Mouse (Mus musculus) lung, postnatal 14 days (tissue): Measurements from ENCODE around the gene Maml3.

Source experiments
- DNase-seq: peaks from one replicate; pipeline ENCODE4 v3.0.0; 2021

Maml3 gene

GRCm38 (mm10) chr3:51904357-51904855 lies 200.5 kb downstream of the Maml3 start:
- no peak for DNase-seq

DNA sequence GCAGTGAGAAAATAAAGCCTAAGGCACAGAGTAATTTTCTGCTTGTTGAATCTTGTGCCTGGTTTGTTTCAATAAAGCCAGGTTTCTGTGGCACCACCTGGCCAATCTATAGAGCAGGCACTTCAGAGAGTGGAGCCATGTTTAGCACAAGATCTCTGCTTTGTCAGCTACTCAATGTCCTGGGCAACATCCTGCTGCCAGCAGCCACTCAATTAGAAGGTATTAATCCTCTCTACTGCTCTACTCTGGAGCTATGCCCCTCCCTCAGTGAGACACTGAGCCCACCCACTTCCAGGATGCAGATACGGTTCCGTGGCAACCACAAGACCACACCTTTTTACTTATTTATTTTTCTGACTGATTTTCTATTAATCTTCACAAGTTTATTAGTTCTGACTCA lies 203.7 kb downstream of the Maml3 start:
- DNase-seq, result no peak

GRCm38 (mm10) chr3:51894514-51894913 lies 210.4 kb downstream of the Maml3 start:
- DNase-seq, result peak; percentile 62

DNA sequence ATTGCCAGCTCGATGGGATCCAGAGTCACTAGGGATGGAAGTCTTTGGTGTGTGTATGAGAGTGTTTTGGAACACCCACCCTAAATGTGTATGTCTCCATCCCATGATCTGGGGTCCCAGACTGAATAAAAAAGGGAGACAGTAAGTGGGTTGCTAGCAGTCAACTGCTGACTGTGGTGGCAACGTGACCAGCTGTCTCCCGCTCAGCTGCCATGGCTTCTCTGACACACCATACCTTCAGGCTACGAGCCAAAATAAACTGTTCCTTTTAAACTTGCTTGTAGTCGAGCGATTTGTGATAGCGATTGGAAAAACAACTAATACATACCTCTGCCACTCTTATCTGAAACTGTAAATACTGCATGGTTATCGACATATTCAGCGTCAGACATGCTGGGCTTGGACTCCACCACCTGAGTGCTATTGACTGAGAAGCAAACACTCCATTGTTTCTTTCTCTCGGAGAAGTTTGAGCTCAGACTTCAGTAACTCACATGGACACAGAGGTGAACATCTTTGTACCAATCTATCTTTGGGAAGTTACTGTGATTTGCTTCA lies 213.2 kb downstream of the Maml3 start:
- DNase-seq, result no peak

- DNase-seq, result no peak
These were observed 214.7 kb downstream of the Maml3 start for GRCm38 (mm10) chr3:51890181-51890580.

GRCm38 (mm10) chr3:51889776-51890175 lies 215.1 kb downstream of the Maml3 start:
- DNase-seq, result peak; percentile 53

DNA sequence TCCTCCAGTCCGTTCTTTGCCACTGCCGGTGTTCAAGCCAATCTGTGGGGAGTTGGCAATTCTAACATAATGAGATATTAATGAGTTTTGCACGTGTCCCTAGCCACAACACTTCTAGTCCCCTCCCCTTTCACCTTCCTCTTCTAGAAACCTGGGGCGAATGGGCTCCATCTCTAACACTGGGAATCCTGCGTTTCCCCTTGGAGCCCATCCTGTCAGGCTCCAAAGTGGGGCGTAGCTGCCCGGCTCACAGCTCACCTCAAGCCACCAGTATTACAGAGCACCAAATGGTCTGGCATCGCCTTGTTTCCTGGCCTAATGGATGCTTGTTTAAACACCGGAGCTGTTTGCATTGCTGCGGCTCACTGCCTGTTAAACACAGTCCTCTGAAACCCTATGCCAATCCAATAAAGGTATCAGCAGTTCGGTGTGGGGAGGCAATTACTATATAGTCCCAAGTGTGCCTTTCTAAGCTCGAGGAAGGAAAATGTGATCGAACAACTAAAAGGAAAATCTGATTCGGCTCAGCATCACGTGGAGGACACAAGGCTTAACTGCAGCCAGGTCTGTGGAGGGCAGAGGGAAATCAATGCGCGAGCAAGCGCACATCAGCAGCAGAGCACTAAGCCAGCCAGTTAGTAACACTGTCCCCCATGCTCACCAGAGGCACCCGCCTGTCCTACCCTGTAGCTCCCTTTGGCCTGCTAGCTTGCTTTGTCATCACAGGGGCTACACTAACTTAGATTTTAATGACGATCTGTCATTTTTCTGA lies 216.0 kb downstream of the Maml3 start:
- DNase-seq, result no peak

DNA sequence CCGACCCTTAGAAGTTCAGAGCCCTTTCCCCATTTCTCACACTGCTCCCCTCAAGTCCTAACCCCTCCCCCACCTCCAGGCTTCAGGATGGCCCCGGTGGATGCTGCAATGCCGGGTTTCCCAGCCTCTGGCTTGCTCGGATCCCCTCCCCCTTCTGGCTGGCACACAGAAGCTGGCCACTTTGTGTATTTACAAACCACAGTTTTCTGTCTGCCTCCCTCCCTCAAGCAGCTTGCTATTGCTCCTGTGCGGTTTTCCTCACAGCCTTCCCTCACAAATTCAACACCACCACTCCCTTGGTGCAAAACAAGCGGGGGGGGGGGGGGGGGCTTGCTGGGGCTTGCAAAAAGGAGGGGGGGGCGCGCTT lies 216.6 kb downstream of the Maml3 start:
- DNase-seq, result no peak

- DNase-seq, result peak; percentile 50
These were observed 219.0 kb downstream of the Maml3 start for GRCm38 (mm10) chr3:51885920-51886319.

DNA sequence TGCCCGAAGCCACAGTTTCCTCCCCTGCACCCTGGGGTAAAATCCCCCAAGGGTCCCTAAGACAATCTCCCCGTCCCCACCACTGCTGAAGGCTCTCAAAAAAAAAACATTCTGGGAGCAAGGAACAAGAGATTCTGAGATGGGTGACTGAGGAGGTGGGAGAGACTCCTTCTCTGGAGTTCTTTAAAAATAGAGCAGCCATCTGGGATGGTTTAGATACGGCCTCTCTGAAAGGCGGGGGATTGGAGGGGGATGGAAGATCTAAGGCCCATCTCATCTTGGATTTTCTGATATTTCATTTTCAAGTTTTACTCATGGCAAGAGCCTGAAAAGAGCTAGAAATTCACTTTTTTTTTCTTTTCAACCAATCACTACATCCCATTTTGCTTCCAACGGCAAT lies 219.4 kb downstream of the Maml3 start:
- DNase-seq, result no peak

- DNase-seq, result peak; percentile 28
These were observed 222.9 kb downstream of the Maml3 start for GRCm38 (mm10) chr3:51881981-51882380.

GRCm38 (mm10) chr3:51881393-51881792 lies 223.5 kb downstream of the Maml3 start:
- no peak for DNase-seq

DNA sequence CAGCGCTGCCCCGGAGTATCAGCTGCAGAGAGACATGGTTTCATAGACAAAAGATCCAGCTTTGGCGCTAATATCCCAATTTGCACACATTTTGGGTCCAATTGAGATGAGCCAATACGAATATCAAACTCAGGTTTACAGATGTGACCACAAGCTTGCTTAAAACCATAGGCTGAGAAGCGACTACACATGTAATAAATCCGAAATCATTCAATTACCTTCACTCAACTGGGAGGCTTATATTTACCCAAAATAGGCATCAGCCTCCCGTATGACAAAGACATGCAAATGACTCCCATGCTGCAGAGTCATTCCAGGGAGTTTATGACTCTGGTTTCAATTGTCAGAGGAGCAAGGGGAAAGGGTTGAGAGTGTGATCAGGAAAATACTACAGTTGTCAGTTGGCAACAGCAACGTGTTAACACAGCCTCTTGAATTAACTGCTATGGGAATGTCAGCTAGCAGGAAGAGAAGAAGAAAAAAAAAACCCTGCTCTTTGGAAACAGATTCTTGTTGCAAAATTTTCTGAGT lies 224.3 kb downstream of the Maml3 start:
- no peak for DNase-seq

GRCm38 (mm10) chr3:51879211-51879610 lies 225.7 kb downstream of the Maml3 start:
- no peak for DNase-seq

- no peak for DNase-seq
These were observed 226.3 kb downstream of the Maml3 start for GRCm38 (mm10) chr3:51878577-51878976.

DNA sequence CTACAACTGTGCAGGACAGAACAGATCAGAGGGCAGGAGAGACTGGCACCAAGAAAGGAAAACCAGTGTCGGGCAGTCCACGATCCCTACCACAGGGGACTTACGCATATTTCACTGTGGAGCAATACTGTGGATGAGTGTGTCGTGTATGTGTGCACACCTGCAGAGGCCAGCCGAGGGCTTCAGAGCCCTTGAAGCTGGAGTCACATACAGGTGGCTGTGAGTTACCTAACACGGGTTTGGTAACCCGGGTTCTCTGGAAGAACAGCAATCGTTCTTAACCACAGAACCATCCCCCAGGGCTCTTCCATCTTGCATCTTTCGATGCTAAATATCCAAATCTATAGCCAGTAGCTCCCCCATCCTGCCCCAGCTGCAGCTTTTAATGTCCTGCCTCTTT lies 228.1 kb downstream of the Maml3 start:
- DNase-seq, result no peak

- DNase-seq, result no peak
These were observed 229.2 kb downstream of the Maml3 start for GRCm38 (mm10) chr3:51875629-51876028.

- no peak for DNase-seq
These were observed 230.6 kb downstream of the Maml3 start for GRCm38 (mm10) chr3:51874252-51874651.

DNA sequence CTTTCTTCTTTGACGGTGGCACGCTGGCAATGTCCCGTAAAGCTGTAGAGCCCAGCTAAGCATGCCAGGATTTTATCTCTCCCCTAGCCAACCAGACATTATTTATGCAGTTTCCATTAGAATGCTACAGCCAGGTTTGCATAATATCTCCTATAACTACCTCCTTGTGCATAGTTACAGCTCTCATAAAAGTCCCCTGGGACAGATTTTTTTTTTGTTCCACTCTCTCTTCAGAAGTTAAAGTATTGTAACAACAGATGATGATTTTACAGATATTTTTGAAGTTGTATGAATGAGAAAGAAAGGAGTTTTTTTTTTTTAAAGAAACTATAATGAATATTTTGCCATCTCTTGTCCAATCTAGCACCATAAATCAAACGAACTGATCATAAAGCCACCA lies 232.1 kb downstream of the Maml3 start:
- no peak for DNase-seq

GRCm38 (mm10) chr3:51871346-51871745 lies 233.5 kb downstream of the Maml3 start:
- no peak for DNase-seq

GRCm38 (mm10) chr3:51869980-51870379 lies 234.9 kb downstream of the Maml3 start:
- DNase-seq, result no peak

GRCm38 (mm10) chr3:51868857-51869256 lies 236.0 kb downstream of the Maml3 start:
- peak; percentile 27 for DNase-seq

DNA sequence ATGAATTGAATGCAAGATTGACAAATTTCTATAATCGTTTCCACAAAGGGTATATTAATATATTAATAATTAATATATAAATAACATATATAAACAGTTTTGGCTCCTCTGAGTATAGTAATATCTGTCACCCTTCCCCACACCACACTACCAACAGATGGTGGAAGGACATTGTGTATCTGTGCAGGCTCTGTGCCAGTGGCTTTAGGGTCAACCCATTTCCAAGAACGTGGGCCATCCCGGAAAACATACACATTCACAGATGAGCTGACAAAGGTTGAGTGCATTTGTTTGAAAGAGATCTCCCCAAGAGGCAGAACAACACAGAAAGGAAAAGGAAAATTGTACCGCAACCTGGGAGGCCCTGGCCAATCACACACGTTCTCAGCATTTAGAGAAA lies 238.4 kb downstream of the Maml3 start:
- DNase-seq, result no peak

- DNase-seq, result no peak
These were observed 243.2 kb downstream of the Maml3 start for GRCm38 (mm10) chr3:51861631-51862030.
